Mouse (Mus musculus) liver, postnatal 0 days (tissue): ENCODE data around the gene Kifc3.

ENCODE experiments used
- CTCF ChIP-seq: sonication (generic); IDR thresholded peaks from 2 replicates; pipeline ENCODE4 v1.5.1; 2016; ENCODE audit warnings: antibody characterized with exemption, low read depth
- EP300 ChIP-seq: IDR thresholded peaks from 2 replicates; pipeline ENCODE4 v1.6.1; 2016; ENCODE audit warnings: antibody characterized with exemption, low read depth, mild to moderate bottlenecking

DNA sequence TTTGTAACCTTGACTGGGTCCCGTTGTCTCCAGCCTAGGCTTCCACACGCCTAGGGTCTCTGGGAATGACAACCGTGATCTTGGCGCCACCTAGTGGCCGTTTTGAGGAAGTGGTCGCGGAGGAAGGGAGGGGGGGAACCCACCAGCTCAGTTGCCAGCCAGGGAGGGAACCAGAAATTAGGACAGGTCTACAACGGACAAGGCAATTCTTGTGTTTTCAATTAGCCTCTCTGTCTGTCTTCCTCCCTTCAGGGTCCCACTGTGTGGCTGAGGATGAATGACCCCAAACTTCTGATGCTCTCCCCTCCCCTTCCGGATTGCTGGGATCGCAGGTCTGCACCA, 1.4 kb upstream of the Kifc3 start:
- TF ChIP-seq CTCF: peak; percentile 94
- TF ChIP-seq EP300: no peak
